Mouse (Mus musculus) heart, adult 2 months (tissue): Measurements from ENCODE around the gene Csnk1d.
A peak's percentile ranks its signal among the peaks of the same experiment; 100 is the strongest.

Experiments
- CTCF ChIP-seq: fragments of 200-600 bp; IDR thresholded peaks from 2 replicates; pipeline ENCODE4 v1.8.1; 2022; ENCODE audit warnings: antibody characterized with exemption, mild to moderate bottlenecking, moderate library complexity
- POLR2A ChIP-seq: fragments of 200-500 bp; IDR thresholded peaks from 2 replicates; pipeline ENCODE4 v1.6.1; 2011; ENCODE audit warnings: mild to moderate bottlenecking, low read depth, low read length, control low read depth; ENCODE audit not compliant: insufficient read depth

- TF ChIP-seq POLR2A (0 out of 2 replicates have a peak, but pooled peaks have one; percentile 17), CTCF (no peak)
Measured at GRCm38 (mm10) chr11:121001966-121002365, 10.8 kb upstream of the Csnk1d start.
